Mouse (Mus musculus) brain, embryonic 14.5 days (tissue): ENCODE results near the gene Tmcc2. TPM values are rescaled to one million over a fixed set of nuclear protein-coding genes. Genes with fewer than 3 reads are reported as not detected.

ENCODE experiments used
- DNase-seq: peaks from one replicate; pipeline ENCODE4 v3.0.0-alpha.2; 2011; ENCODE audit warnings: low read depth
- CTCF ChIP-seq: fragments of 200-500 bp; IDR thresholded peaks from 2 replicates; pipeline ENCODE4 v1.5.1; 2012; ENCODE audit warnings: inconsistent platforms, mild to moderate bottlenecking, moderate library complexity, borderline replicate concordance; ENCODE audit not compliant: insufficient read depth, insufficient read length; ENCODE audit errors: extremely low read depth
- POLR2A ChIP-seq: fragments of 200-500 bp; IDR thresholded peaks from 2 replicates; pipeline ENCODE4 v1.6.1; 2012; ENCODE audit warnings: mild to moderate bottlenecking, inconsistent platforms, borderline replicate concordance; ENCODE audit not compliant: poor library complexity, insufficient read depth, insufficient read length, severe bottlenecking; ENCODE audit errors: extremely low read depth
- polyA plus RNA-seq: library from polyadenylated mRNA; depleted of rRNA; stranded (reverse); fragments of >200 nt; gene quantifications from 2 replicates; pipeline ENCODE4 v1.2.3, GENCODE M21; 2012

Gene Tmcc2
- polyA plus RNA-seq, 1 experiment, result 74.0 TPM

DNA sequence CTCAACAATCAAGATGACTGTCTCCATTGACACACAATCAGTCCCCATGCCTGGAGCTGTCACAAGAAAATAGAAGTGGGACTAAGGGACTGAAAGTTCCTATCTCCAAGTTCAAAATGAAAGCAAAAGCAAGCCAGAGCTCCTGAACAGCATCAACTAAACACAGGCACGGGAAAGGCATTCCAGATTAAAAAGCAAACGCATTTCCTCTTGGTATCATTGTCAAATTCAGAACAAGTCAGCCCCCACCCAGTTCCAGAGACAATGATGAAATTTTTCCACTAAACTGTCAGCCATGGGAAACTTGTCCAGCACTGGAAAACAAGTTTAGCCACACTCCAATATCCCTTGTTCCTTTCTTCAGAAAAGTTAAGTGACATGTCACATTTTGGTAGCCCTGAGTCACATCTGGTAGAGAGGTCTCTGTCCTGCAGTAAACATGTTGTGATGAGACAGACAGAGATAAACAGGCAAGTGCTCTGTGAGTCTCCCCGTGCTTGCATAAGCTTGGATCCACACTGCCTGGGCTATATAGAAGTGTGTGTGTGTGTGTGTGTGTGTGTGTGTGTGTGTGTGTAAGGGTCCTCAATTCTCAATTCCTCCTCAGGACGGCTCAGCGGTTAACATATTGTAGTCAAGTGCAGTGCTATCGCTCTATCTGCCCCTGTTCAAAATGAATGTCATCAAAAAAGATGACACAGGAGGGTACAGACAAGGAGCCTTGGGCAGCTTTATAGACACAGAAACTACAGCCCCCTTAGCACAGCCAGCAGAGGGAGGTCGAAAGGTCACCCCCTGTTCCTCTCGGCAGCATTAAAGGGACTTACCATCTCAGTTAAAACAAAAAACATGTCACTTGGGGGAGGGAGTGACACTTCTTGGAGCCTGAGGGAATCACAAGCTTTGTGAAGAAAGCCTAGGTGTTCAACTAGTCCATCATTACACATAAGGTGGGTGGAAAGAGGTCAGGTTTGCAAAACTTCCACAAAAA is 2.0 kb downstream of the Tmcc2 start:
- DNase-seq, result no peak
- TF ChIP-seq POLR2A (no peak), CTCF (no peak)

- peak; percentile 63 for DNase-seq
- TF ChIP-seq POLR2A (no peak), CTCF (no peak)
These were observed 3.1 kb downstream of the Tmcc2 start for GRCm38 (mm10) chr1:132387943-132388342.

DNA sequence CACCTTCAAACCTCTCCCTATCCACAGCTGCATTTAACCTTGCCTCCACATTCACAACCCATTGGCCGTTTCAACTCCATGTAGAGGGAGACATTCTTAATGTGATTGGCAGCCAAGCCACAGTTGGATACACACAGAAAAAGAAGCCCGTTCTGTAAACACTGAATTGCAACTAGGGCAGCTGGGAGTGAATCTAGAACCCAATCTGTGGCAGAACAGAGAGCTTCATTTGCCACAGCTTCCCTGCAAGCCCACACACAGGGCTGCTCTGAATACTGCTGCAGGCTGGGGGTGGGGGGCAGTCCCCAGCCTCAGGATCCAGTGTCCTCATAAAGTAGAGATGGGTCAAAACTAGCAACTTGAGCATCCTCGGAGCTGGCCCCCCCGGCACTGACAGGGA is 4.8 kb downstream of the Tmcc2 start:
- TF ChIP-seq POLR2A, result no peak
- no peak for TF ChIP-seq CTCF
- no peak for DNase-seq

GRCm38 (mm10) chr1:132385711-132386110 is 5.4 kb downstream of the Tmcc2 start:
- no peak for TF ChIP-seq CTCF
- no peak for TF ChIP-seq POLR2A
- DNase-seq, result no peak

GRCm38 (mm10) chr1:132385266-132385665 is 5.8 kb downstream of the Tmcc2 start:
- no peak for DNase-seq
- TF ChIP-seq CTCF (no peak), POLR2A (no peak)

DNA sequence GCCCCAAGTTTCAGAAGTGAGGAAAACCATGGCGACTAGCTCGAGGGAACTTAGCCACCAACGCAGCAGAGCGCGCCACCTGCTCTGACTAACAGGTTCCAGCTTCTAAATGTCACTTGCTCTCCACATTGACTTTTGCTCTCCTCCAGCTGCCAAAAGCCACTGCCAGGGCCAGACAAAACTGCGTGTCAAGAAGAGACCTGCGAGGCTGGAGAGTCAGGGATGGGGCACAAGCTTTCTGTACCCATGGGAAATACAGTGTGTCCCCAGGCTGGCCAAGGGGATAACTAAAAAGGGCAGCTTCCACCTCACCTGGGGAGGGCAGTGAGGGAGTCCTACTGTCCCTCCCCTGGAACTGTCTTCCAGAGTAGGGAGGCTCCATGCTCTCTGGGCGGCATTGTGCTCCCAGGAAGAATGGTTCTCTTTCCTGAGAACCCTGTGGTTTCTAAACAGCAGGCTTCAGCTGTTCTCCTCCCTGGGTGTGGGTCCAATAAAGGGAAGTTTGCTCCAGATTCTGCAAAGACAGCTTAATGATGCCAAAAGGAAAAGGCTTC is 7.0 kb downstream of the Tmcc2 start:
- DNase-seq, result no peak
- TF ChIP-seq CTCF (no peak), POLR2A (no peak)

DNA sequence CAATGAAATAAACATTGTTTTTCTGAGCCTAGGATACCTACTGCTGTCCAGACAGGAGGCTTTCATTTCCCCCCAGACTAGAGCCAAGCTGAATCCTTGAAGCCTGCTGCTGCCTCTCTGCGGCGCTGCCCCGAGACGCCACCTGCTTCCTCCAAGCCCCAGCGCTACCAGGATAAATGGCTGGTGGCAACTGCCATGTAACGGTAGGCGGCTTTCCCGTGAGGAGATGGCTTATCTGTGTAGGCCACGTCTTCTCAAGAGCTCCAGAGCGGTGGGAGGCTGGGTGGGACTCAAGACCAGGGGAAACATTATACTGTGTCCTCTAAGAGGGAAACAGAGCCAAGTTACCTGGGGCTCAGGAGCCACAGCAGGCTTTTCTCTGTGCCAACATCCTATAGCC is 9.2 kb downstream of the Tmcc2 start:
- DNase-seq, result peak; percentile 62
- TF ChIP-seq POLR2A, result no peak
- TF ChIP-seq CTCF, result no peak

- no peak for TF ChIP-seq POLR2A
- no peak for TF ChIP-seq CTCF
- DNase-seq, result no peak
These were observed 10.5 kb downstream of the Tmcc2 start for GRCm38 (mm10) chr1:132380550-132381100.

- DNase-seq, result no peak
- TF ChIP-seq POLR2A (no peak), CTCF (no peak)
These were observed 13.3 kb downstream of the Tmcc2 start for GRCm38 (mm10) chr1:132377811-132378210.

DNA sequence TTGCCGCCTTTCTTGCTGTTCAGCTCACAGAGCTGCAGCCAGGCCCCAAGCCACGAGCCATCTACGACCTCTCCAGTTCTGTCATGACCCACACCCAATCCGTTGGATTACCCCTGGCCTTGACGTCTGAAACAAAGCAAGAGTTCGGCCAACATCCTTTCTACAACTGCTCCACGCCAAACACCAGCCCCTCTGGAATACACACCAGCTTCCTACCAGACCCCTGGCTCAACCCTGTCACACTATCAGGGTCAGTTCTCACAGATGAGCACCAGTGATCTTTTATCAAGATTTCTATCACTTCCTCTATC is 14.1 kb downstream of the Tmcc2 start:
- no peak for TF ChIP-seq CTCF
- TF ChIP-seq POLR2A, result no peak
- no peak for DNase-seq

GRCm38 (mm10) chr1:132376211-132377054 is 14.6 kb downstream of the Tmcc2 start:
- TF ChIP-seq CTCF, result no peak
- TF ChIP-seq POLR2A, result no peak
- DNase-seq, result no peak

GRCm38 (mm10) chr1:132375256-132375655 is 15.8 kb downstream of the Tmcc2 start:
- peak; percentile 53 for DNase-seq
- TF ChIP-seq POLR2A (no peak), CTCF (no peak)
